Mouse (Mus musculus) CH12.LX (cell line): ENCODE results near the gene Tirap. TPM values are rescaled to one million over a fixed set of nuclear protein-coding genes. Genes with fewer than 3 reads are reported as not detected.

Source experiments
- DNase-seq: peaks from one replicate; pipeline ENCODE4 v3.0.0-alpha.2; 2013; ENCODE audit errors: extremely low read depth
- H3K27ac ChIP-seq: 2 replicates; pipeline ENCODE4 v1.5.1; 2012; ENCODE audit warnings: low read depth, mild to moderate bottlenecking, control low read depth, moderate library complexity; ENCODE audit not compliant: insufficient read depth
- H3K27me3 ChIP-seq: replicated peaks from 2 replicates; pipeline ENCODE3; 2012; ENCODE audit warnings: inconsistent platforms
- H3K36me3 ChIP-seq, 2 experiments: replicated peaks in 1 of 2; 2 replicates each; pipeline versions ENCODE3 to v1.6.1; 2012; ENCODE audit warnings: inconsistent platforms in 1 of 2, low read length in 1 of 2, mild to moderate bottlenecking in 1 of 2, mixed read lengths in 1 of 2, moderate library complexity in 1 of 2; ENCODE audit not compliant: control insufficient read depth in 1 of 2, insufficient read depth in 1 of 2
- H3K4me1 ChIP-seq, 2 experiments: 2 replicates each; pipeline ENCODE4 v1.6.1; 2012; ENCODE audit warnings: inconsistent platforms in 1 of 2, moderate library complexity in 1 of 2; ENCODE audit not compliant: insufficient read depth in 2 of 2, control insufficient read depth in 1 of 2
- H3K4me2 ChIP-seq: 2 replicates; pipeline ENCODE4 v1.6.1; 2012; ENCODE audit warnings: low read depth, mild to moderate bottlenecking, control low read depth; ENCODE audit not compliant: poor library complexity, insufficient read depth, severe bottlenecking
- H3K4me3 ChIP-seq, 3 experiments: fragments of 150-350 bp in 1 of 3; sonication (generic) in 1 of 3; replicated peaks in 1 of 3; 2 replicates each; pipeline versions ENCODE3 to v1.5.1; 2011 to 2012; ENCODE audit warnings: low read depth in 2 of 3, low read length in 2 of 3, mild to moderate bottlenecking in 2 of 3, moderate library complexity in 2 of 3, control low read depth in 1 of 3, improper control_type of control experiment in 1 of 3, inconsistent platforms in 1 of 3, mixed read lengths in 1 of 3; ENCODE audit not compliant: poor library complexity in 1 of 3
- H3K79me2 ChIP-seq: replicated peaks from 2 replicates; pipeline ENCODE4 v1.6.1; 2012; ENCODE audit warnings: mild to moderate bottlenecking, moderate library complexity; ENCODE audit not compliant: control insufficient read depth, poor library complexity, insufficient read depth, severe bottlenecking; ENCODE audit errors: extremely low read depth
- H3K9ac ChIP-seq: 2 replicates; pipeline ENCODE4 v1.6.1; 2012; ENCODE audit warnings: low read depth, mild to moderate bottlenecking, control low read depth, moderate library complexity; ENCODE audit not compliant: insufficient read depth
- H3K9me3 ChIP-seq: replicated peaks from 2 replicates; pipeline ENCODE3; 2012; ENCODE audit warnings: low read length, inconsistent platforms, mixed read lengths
- BHLHE40 ChIP-seq: IDR thresholded peaks from 2 replicates; pipeline ENCODE4 v1.6.1; 2011; ENCODE audit warnings: mild to moderate bottlenecking, low read depth, low read length, improper control_type of control experiment
- CHD2 ChIP-seq: IDR thresholded peaks from 2 replicates; pipeline ENCODE4 v1.6.1; 2011; ENCODE audit warnings: low read length, improper control_type of control experiment
- E2F4 ChIP-seq: IDR thresholded peaks from 2 replicates; pipeline ENCODE4 v1.6.1; 2011; ENCODE audit warnings: low read depth, low read length, improper control_type of control experiment; ENCODE audit not compliant: insufficient replicate concordance
- ELF1 ChIP-seq: IDR thresholded peaks from 2 replicates; pipeline ENCODE4 v1.6.1; 2014; ENCODE audit warnings: low read depth, mild to moderate bottlenecking, inconsistent platforms, low read length, improper control_type of control experiment
- EP300 ChIP-seq: IDR thresholded peaks from 2 replicates; pipeline ENCODE4 v1.6.1; 2011; ENCODE audit warnings: low read length, improper control_type of control experiment
- ETS1 ChIP-seq: conservative IDR thresholded peaks from 2 replicates; pipeline ENCODE4 v1.6.1; 2012; ENCODE audit warnings: low read depth, mild to moderate bottlenecking, inconsistent platforms, low read length, improper control_type of control experiment, moderate library complexity
- HCFC1 ChIP-seq: IDR thresholded peaks from 2 replicates; pipeline ENCODE4 v1.6.1; 2012; ENCODE audit warnings: low read depth, mild to moderate bottlenecking, inconsistent platforms, low read length, improper control_type of control experiment
- JUN ChIP-seq: IDR thresholded peaks from 2 replicates; pipeline ENCODE4 v1.6.1; 2011; ENCODE audit warnings: low read depth, mild to moderate bottlenecking, low read length, improper control_type of control experiment, moderate library complexity; ENCODE audit not compliant: insufficient read depth
- KAT2A ChIP-seq: IDR thresholded peaks from 2 replicates; pipeline ENCODE4 v1.6.1; 2012; ENCODE audit warnings: low read length, improper control_type of control experiment, inconsistent platforms; ENCODE audit not compliant: insufficient replicate concordance
- MAFK ChIP-seq: IDR thresholded peaks from 2 replicates; pipeline ENCODE4 v1.6.1; 2011; ENCODE audit warnings: low read length, improper control_type of control experiment; ENCODE audit not compliant: insufficient replicate concordance
- MAX ChIP-seq: IDR thresholded peaks from 2 replicates; pipeline ENCODE4 v1.6.1; 2011; ENCODE audit warnings: low read length, improper control_type of control experiment
- MEF2A ChIP-seq: IDR thresholded peaks from 2 replicates; pipeline ENCODE4 v1.6.1; 2014; ENCODE audit warnings: low read depth, mild to moderate bottlenecking, inconsistent platforms, low read length, improper control_type of control experiment, borderline replicate concordance
- MYC ChIP-seq: IDR thresholded peaks from 2 replicates; pipeline ENCODE4 v1.6.1; 2011; ENCODE audit warnings: low read depth, mild to moderate bottlenecking, improper control_type of control experiment, low read length
- NELFE ChIP-seq: IDR thresholded peaks from 2 replicates; pipeline ENCODE4 v1.6.1; 2011; ENCODE audit warnings: low read depth, low read length, improper control_type of control experiment
- PAX5 ChIP-seq: IDR thresholded peaks from 2 replicates; pipeline ENCODE4 v1.6.1; 2012; ENCODE audit warnings: low read length, inconsistent platforms, mixed read lengths
- POLR2A ChIP-seq: IDR thresholded peaks from 2 replicates; pipeline ENCODE4 v1.6.1; 2011; ENCODE audit warnings: low read depth, mild to moderate bottlenecking, improper control_type of control experiment, low read length
- POLR2AphosphoS2 ChIP-seq: IDR thresholded peaks from 2 replicates; pipeline ENCODE4 v1.6.1; 2011; ENCODE audit warnings: low read depth, low read length, improper control_type of control experiment
- RCOR1 ChIP-seq: conservative IDR thresholded peaks from 2 replicates; pipeline ENCODE4 v1.6.1; 2012; ENCODE audit warnings: low read depth, mild to moderate bottlenecking, inconsistent platforms, low read length, improper control_type of control experiment
- SIN3A ChIP-seq: IDR thresholded peaks from 2 replicates; pipeline ENCODE4 v1.6.1; 2012; ENCODE audit warnings: low read length, improper control_type of control experiment, inconsistent platforms
- SMC3 ChIP-seq: IDR thresholded peaks from 2 replicates; pipeline ENCODE4 v1.6.1; 2011; ENCODE audit warnings: low read depth, low read length, improper control_type of control experiment
- TBP ChIP-seq: conservative IDR thresholded peaks from 2 replicates; pipeline ENCODE4 v1.6.1; 2011; ENCODE audit warnings: low read depth, low read length, improper control_type of control experiment
- UBTF ChIP-seq: IDR thresholded peaks from 2 replicates; pipeline ENCODE4 v1.6.1; 2012; ENCODE audit warnings: low read depth, mild to moderate bottlenecking, inconsistent platforms, low read length, improper control_type of control experiment, moderate library complexity
- USF1 ChIP-seq: IDR thresholded peaks from 2 replicates; pipeline ENCODE4 v1.6.1; 2014; ENCODE audit warnings: low read depth, mild to moderate bottlenecking, inconsistent platforms, low read length, improper control_type of control experiment
- ZC3H11A ChIP-seq: IDR thresholded peaks from 2 replicates; pipeline ENCODE4 v1.6.1; 2012; ENCODE audit warnings: low read depth, mild to moderate bottlenecking, inconsistent platforms, low read length, improper control_type of control experiment
- ZKSCAN1 ChIP-seq: IDR thresholded peaks from 2 replicates; pipeline ENCODE4 v1.6.1; 2012; ENCODE audit warnings: low read depth, inconsistent platforms, low read length, improper control_type of control experiment, borderline replicate concordance
- ZMIZ1 ChIP-seq: IDR thresholded peaks from 2 replicates; pipeline ENCODE4 v1.6.1; 2012; ENCODE audit warnings: low read depth, mild to moderate bottlenecking, inconsistent platforms, low read length, improper control_type of control experiment
- ZNF384 ChIP-seq: IDR thresholded peaks from 2 replicates; pipeline ENCODE4 v1.6.1; 2012; ENCODE audit warnings: low read depth, low read length, improper control_type of control experiment, inconsistent platforms
- dilution Hi-C: fragments of 300-500 bp; cut with MboI; formaldehyde crosslinking; loops from 2 replicates; pipeline ENCODE4 v1.14.3; 2020; ENCODE audit warnings: low sequenced_read_pairs; ENCODE audit not compliant: extremely low pct_unique_long_range_greater_than_20kb, extremely low pct_ligation_motif_present
- in situ Hi-C: fragments of 300-500 bp; cut with MboI; formaldehyde crosslinking; loops from 3 replicates; pipeline ENCODE4 v1.14.3; 2019; ENCODE audit warnings: low sequenced_read_pairs, low pct_ligation_motif_present, low pct_unique_long_range_greater_than_20kb, mixed read lengths
- polyA plus RNA-seq: library from polyadenylated mRNA; unstranded; fragments of >175 nt; gene quantifications from 2 replicates; pipeline ENCODE4 v1.2.1, GENCODE M21; 2012; ENCODE audit warnings: low read depth; ENCODE audit not compliant: insufficient read length
- total RNA-seq, 2 experiments: library from RNA; depleted of rRNA; stranded (reverse); fragments of 300-350 nt in 1 of 2; fragments of >200 nt in 1 of 2; gene quantifications; 2 replicates each; pipeline ENCODE4 v1.2.3; 2012 to 2014

Tirap gene
- total and polyA plus RNA-seq, 3 experiments: 10.5 to 18.7 (median 14.2) TPM

GRCm38 (mm10) chr9:35194048-35194447 is 6.0 kb downstream of the Tirap start:
- Histone ChIP-seq H3K79me2 (peaks cover 22% of the 10 kb centered on the region), H3K4me2 (no peak overlapping the region), H3K4me1 (peaks cover 0 to 21% of the 10 kb centered on the region in 2 experiments; a peak in 2 of 4 replicates), H3K27me3 (no peaks in the 10 kb centered on the region), H3K9me3 (no peaks in the 10 kb centered on the region), H3K9ac (no peak overlapping the region), H3K27ac (no peak overlapping the region), H3K4me3 (no peak overlapping the region), H3K36me3 (peaks cover 27 to 63% of the 10 kb centered on the region in 2 experiments)
- TF ChIP-seq PAX5 (no peak), POLR2A (no peak), POLR2AphosphoS2 (no peak), ZNF384 (no peak), NELFE (no peak), USF1 (no peak), SIN3A (no peak), UBTF (no peak), EP300 (no peak), KAT2A (no peak), TBP (no peak), MEF2A (no peak), MAFK (no peak)
- dilution Hi-C loops: no loop called here
- in situ Hi-C loops: no loop called here
- no peak for DNase-seq

GRCm38 (mm10) chr9:35192983-35193542 is 7.0 kb downstream of the Tirap start:
- Histone ChIP-seq H3K27me3 (no peaks in the 10 kb centered on the region), H3K4me3 (no peak overlapping the region), H3K9ac (no peak overlapping the region), H3K4me2 (no peak overlapping the region), H3K79me2 (peaks cover 22% of the 10 kb centered on the region), H3K36me3 (peaks cover 35 to 73% of the 10 kb centered on the region in 2 experiments), H3K4me1 (peaks cover 0 to 27% of the 10 kb centered on the region in 2 experiments; a peak in 2 of 4 replicates), H3K27ac (no peak overlapping the region), H3K9me3 (no peaks in the 10 kb centered on the region)
- in situ Hi-C loops (no loop called here), dilution Hi-C loops (no loop called here)
- TF ChIP-seq KAT2A: no peak
- TF ChIP-seq ZKSCAN1: no peak
- no peak for TF ChIP-seq SMC3
- TF ChIP-seq ETS1: no peak
- no peak for TF ChIP-seq CHD2
- no peak for TF ChIP-seq RCOR1
- TF ChIP-seq JUN: no peak
- TF ChIP-seq SIN3A: no peak
- no peak for TF ChIP-seq MAX
- no peak for TF ChIP-seq UBTF
- no peak for TF ChIP-seq ZC3H11A
- no peak for TF ChIP-seq HCFC1
- no peak for TF ChIP-seq E2F4
- TF ChIP-seq POLR2A: no peak
- no peak for TF ChIP-seq ZMIZ1
- TF ChIP-seq MAFK: no peak
- no peak for TF ChIP-seq ELF1
- TF ChIP-seq USF1: no peak
- no peak for TF ChIP-seq BHLHE40
- TF ChIP-seq MYC: no peak
- no peak for DNase-seq
